Mouse (Mus musculus) G1E (cell line): ENCODE results near the gene Slc22a23.

ENCODE experiments used
- CTCF ChIP-seq: IDR thresholded peaks from 2 replicates; pipeline ENCODE4 v1.5.1; 2012; ENCODE audit warnings: low read depth, low read length, inconsistent platforms, mixed read lengths
- GATA1 ChIP-seq: IDR thresholded peaks from 2 replicates; pipeline ENCODE4 v1.6.1; 2012; ENCODE audit warnings: borderline replicate concordance, low read length, inconsistent platforms, mixed read lengths
- GATA2 ChIP-seq: IDR thresholded peaks from 2 replicates; pipeline ENCODE4 v1.6.1; 2012; ENCODE audit warnings: low read depth, low read length, inconsistent platforms, borderline replicate concordance
- POLR2AphosphoS5 ChIP-seq: IDR thresholded peaks from 2 replicates; pipeline ENCODE4 v1.6.1; 2012; ENCODE audit warnings: low read depth, low read length, inconsistent platforms; ENCODE audit not compliant: insufficient replicate concordance
- TAL1 ChIP-seq: conservative IDR thresholded peaks from 2 replicates; pipeline ENCODE4 v1.6.1; 2012; ENCODE audit warnings: low read depth, low read length, inconsistent platforms, mixed read lengths

GRCm38 (mm10) chr13:34375145-34375544 is 30.2 kb upstream of the Slc22a23 start:
- TF ChIP-seq CTCF, result no peak
- TF ChIP-seq TAL1, result no peak
- TF ChIP-seq GATA2, result no peak
- no peak for TF ChIP-seq GATA1
- no peak for TF ChIP-seq POLR2AphosphoS5
